Mouse (Mus musculus): ENCODE measurements around the gene Ache. TPM values are rescaled to one million over a fixed set of nuclear protein-coding genes. Genes with fewer than 3 reads are reported as not detected.

The Ache gene
- polyA plus RNA-seq, 1 experiment from 2014 or later = 23.4 TPM

- H3K9ac ChIP-seq = peak overlapping the region; percentile 91
- H3K4me3 ChIP-seq = peak overlapping the region; percentile 77
- peaks cover 41% of the 10 kb centered on the region for H3K27me3 ChIP-seq (replicated peaks)
- H3K27ac ChIP-seq = peak overlapping the region; percentile 100
- peak overlapping the region; percentile 100 for H3K4me2 ChIP-seq
- peaks cover 11% of the 10 kb centered on the region for H3K36me3 ChIP-seq
- peaks cover 77% of the 10 kb centered on the region for H3K4me1 ChIP-seq
- WGBS (ENCODE audit: insufficient replicate concordance) = under 1% methylated on average over 25 of the region's 25 CpGs
- peak; percentile 39 for ATAC-seq
- no peaks in the 10 kb centered on the region for H3K9me3 ChIP-seq (replicated peaks)
These were observed 1.7 kb downstream of the Ache start for GRCm38 (mm10) chr5:137288999-137289470.

DNA sequence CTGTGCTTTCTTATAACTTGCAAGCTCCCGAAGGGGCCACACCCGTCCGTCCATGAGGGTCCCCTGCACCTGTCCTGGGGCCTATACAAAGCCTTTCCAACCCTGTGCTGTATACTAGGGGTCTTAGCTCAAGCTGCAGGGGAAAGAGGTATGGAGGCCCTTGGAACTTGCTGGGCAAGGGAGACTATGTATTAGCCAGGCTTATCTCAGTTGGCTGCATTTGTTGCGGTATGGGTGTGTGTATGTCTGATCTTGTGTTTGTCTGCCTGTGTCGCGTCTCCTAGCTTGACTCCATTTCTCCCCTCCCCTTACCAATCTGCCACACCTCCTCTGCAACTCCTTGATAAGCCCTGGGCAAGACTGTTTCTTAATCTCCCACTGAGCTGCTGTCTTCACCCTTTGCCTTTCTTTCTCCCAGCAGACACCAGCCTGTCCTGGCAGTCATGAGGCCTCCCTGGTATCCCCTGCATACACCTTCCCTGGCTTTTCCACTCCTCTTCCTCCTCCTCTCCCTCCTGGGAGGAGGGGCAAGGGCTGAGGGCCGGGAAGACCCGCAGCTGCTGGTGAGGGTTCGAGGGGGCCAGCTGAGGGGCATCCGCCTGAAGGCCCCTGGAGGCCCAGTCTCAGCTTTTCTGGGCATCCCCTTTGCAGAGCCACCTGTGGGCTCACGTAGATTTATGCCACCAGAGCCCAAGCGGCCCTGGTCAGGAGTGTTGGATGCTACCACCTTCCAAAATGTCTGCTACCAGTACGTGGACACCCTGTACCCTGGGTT is 2.5 kb downstream of the Ache start:
- H3K27ac ChIP-seq = peak overlapping the region; percentile 100
- peak overlapping the region; percentile 100 for H3K4me2 ChIP-seq
- H3K36me3 ChIP-seq = peaks cover 11% of the 10 kb centered on the region
- H3K4me1 ChIP-seq = peaks cover 82% of the 10 kb centered on the region
- ATAC-seq = peak; percentile 79
- H3K4me3 ChIP-seq = peak overlapping the region; percentile 77
- H3K9me3 ChIP-seq (replicated peaks) = no peaks in the 10 kb centered on the region
- 15% methylated on average over 13 of the region's 13 CpGs for WGBS (ENCODE audit: insufficient replicate concordance)
- H3K9ac ChIP-seq = peak overlapping the region; percentile 91
- H3K27me3 ChIP-seq (replicated peaks) = peaks cover 41% of the 10 kb centered on the region

DNA sequence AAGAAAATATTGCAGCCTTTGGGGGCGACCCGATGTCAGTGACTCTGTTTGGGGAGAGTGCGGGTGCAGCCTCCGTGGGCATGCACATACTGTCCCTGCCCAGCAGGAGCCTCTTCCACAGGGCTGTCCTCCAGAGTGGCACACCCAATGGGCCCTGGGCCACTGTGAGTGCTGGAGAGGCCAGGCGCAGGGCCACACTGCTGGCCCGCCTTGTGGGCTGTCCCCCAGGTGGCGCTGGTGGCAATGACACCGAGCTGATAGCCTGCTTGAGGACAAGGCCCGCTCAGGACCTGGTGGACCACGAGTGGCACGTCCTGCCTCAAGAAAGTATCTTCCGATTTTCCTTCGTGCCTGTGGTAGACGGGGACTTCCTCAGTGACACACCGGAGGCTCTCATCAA is 3.4 kb downstream of the Ache start:
- peak overlapping the region; percentile 91 for H3K9ac ChIP-seq
- peaks cover 41% of the 10 kb centered on the region for H3K27me3 ChIP-seq (replicated peaks)
- peak overlapping the region; percentile 100 for H3K4me2 ChIP-seq
- H3K9me3 ChIP-seq (replicated peaks) = no peaks in the 10 kb centered on the region
- peak overlapping the region; percentile 77 for H3K4me3 ChIP-seq
- WGBS (ENCODE audit: insufficient replicate concordance) = 11% methylated on average over 15 of the region's 15 CpGs
- peak; percentile 68 for ATAC-seq
- peaks cover 20% of the 10 kb centered on the region for H3K36me3 ChIP-seq
- H3K27ac ChIP-seq = peak overlapping the region; percentile 100
- peaks cover 91% of the 10 kb centered on the region for H3K4me1 ChIP-seq

DNA sequence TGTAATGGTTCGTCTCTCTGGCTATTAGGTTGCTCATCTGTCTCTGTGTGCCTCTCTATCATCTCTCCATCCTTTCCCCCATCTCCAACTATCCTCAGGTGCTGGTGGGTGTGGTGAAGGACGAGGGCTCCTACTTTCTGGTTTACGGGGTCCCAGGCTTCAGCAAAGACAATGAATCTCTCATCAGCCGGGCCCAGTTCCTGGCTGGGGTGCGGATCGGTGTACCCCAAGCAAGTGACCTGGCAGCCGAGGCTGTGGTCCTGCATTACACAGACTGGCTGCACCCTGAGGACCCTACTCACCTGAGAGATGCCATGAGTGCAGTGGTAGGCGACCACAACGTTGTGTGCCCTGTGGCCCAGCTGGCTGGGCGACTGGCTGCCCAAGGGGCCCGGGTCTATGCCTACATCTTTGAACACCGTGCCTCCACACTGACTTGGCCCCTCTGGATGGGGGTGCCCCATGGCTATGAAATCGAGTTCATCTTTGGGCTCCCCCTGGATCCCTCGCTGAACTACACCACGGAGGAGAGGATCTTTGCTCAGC is 4.1 kb downstream of the Ache start:
- Histone ChIP-seq H3K4me1 (peaks cover 93% of the 10 kb centered on the region), H3K9me3 (replicated peaks) (no peaks in the 10 kb centered on the region), H3K27ac (peak overlapping the region; percentile 100), H3K9ac (peak overlapping the region; percentile 91), H3K36me3 (peaks cover 28% of the 10 kb centered on the region), H3K27me3 (replicated peaks) (peaks cover 37% of the 10 kb centered on the region), H3K4me3 (peak overlapping the region; percentile 77), H3K4me2 (peak overlapping the region; percentile 100)
- no peak for ATAC-seq
- WGBS (ENCODE audit: insufficient replicate concordance) = 67% methylated on average over 15 of the region's 15 CpGs

- peaks cover 25% of the 10 kb centered on the region for H3K27me3 ChIP-seq (replicated peaks)
- H3K27ac ChIP-seq = peak overlapping the region; percentile 100
- no peaks in the 10 kb centered on the region for H3K9me3 ChIP-seq (replicated peaks)
- peak overlapping the region; percentile 100 for H3K4me2 ChIP-seq
- WGBS (ENCODE audit: insufficient replicate concordance) = 0% methylated on average over 14 of the region's 15 CpGs
- peaks cover 46% of the 10 kb centered on the region for H3K36me3 ChIP-seq
- H3K4me1 ChIP-seq = peaks cover 75% of the 10 kb centered on the region
- peak overlapping the region; percentile 77 for H3K4me3 ChIP-seq
- peak; percentile 36 for ATAC-seq
- H3K9ac ChIP-seq = peak overlapping the region; percentile 91
These were observed 6.0 kb downstream of the Ache start for GRCm38 (mm10) chr5:137293282-137293681.

DNA sequence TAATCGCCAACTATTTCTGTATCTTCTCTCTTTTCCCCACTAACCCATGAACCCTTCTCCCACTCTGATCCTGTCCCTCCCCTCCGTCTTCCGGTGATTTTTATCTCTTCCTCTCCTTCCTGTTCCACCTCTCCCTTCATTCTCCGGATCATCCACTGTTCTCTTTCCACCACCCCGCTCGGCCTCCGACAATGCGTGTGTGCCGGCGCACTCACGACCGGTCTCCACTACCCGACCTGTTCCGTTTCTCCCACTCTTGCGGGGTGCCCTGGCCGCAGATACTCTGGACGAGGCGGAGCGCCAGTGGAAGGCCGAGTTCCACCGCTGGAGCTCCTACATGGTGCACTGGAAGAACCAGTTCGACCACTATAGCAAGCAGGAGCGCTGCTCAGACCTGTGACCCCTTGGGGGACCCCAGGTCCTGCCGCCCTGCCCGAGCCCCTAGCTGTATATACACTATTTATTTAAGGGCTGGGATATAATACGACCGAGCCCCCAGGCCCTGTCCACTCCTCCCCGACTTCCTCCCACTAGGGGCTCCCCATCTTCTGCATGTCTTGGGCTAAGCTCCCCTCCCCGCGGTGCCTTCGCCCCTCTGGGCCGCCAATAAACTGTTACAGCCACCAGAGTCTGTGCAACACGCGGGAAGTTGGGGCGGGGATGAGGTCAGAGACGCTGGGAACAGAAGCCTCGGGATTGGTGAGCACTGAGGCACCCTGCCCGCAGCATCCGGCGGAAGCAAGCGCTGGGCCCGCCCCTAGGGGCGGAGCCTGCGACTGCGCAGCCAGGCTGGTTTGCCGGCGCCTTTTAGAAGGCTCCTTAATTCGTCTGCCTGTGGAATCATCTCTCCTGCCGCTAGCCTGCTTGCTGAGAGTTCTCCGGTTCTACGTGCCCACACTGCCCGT is 6.8 kb downstream of the Ache start, which contains the start of gene Ufsp1:
Ufsp1 (plus strand) TSS at position 791 of the 905 bp plus-strand sequence.
- WGBS (ENCODE audit: insufficient replicate concordance) = under 1% methylated on average over 52 of the region's 52 CpGs
- Histone ChIP-seq H3K4me1 (peaks cover 67% of the 10 kb centered on the region), H3K4me3 (peak within 1 kb of the TSS; percentile 77), H3K36me3 (peaks cover 54% of the 10 kb centered on the region), H3K9me3 (replicated peaks) (no peaks in the 10 kb centered on the region), H3K4me2 (peak within 1 kb of the TSS; percentile 100), H3K9ac (peak within 1 kb of the TSS; percentile 91), H3K27me3 (replicated peaks) (peaks cover 17% of the 10 kb centered on the region), H3K27ac (peak within 1 kb of the TSS; percentile 100)
- peak; percentile 76 for ATAC-seq

DNA sequence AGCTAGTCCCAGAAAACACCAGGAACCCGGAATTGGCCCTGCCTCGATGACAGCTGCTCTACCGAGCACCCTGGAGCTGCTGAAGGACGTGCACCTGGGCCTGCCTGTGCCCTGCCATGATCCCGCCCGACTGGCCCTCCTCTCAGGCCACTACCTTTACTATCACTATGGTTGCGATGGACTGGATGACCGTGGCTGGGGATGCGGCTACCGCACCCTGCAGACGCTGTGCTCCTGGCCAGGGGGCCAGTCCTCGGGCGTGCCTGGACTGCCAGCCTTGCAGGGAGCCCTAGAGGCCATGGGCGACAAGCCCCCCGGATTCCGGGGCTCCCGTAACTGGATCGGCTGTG is 7.4 kb downstream of the Ache start:
- H3K4me3 ChIP-seq = peak overlapping the region; percentile 77
- H3K4me1 ChIP-seq = peaks cover 62% of the 10 kb centered on the region
- H3K9me3 ChIP-seq (replicated peaks) = no peaks in the 10 kb centered on the region
- peak overlapping the region; percentile 100 for H3K27ac ChIP-seq
- peaks cover 61% of the 10 kb centered on the region for H3K36me3 ChIP-seq
- H3K4me2 ChIP-seq = peak overlapping the region; percentile 100
- peak overlapping the region; percentile 91 for H3K9ac ChIP-seq
- whole genome bisulfite sequencing (ENCODE audit: insufficient replicate concordance) = 9% methylated on average over 18 of the region's 18 CpGs
- ATAC-seq = peak; percentile 28
- peaks cover 10% of the 10 kb centered on the region for H3K27me3 ChIP-seq (replicated peaks)

DNA sequence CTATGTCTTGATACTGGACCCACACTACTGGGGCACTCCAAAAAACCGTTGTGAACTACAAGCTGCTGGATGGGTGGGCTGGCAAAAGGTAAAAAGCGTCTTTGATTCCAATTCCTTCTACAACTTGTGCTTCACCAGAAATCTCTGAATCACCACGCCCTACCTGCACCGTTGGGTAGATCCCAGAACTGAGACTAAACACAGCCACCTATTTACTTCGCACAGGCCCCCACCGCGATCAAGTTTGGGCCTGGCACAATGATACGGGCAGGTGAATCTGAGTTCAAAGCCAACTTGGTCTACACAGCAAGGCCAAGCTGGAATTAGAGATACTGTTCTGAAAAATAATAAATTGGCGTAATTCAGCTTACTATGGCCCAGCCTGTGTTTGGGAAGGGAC is 8.0 kb downstream of the Ache start:
- 0 out of 2 replicates have a peak, but pooled peaks cover 5% of the 10 kb centered on the region for H3K27me3 ChIP-seq (replicated peaks)
- peak overlapping the region; percentile 100 for H3K4me2 ChIP-seq
- H3K4me1 ChIP-seq = peaks cover 57% of the 10 kb centered on the region
- ATAC-seq = no peak
- H3K9ac ChIP-seq = peak overlapping the region; percentile 91
- no peaks in the 10 kb centered on the region for H3K9me3 ChIP-seq (replicated peaks)
- 77% methylated on average over 9 of the region's 9 CpGs for whole genome bisulfite sequencing (ENCODE audit: insufficient replicate concordance)
- peaks cover 66% of the 10 kb centered on the region for H3K36me3 ChIP-seq
- H3K4me3 ChIP-seq = peak overlapping the region; percentile 77
- H3K27ac ChIP-seq = peak overlapping the region; percentile 100

- peak overlapping the region; percentile 100 for H3K4me2 ChIP-seq
- H3K4me3 ChIP-seq = peak overlapping the region; percentile 77
- no peak for ATAC-seq
- H3K9ac ChIP-seq = peak overlapping the region; percentile 91; the same call in 1 of the 2 replicates
- H3K27ac ChIP-seq = peak overlapping the region; percentile 100
- H3K9me3 ChIP-seq (replicated peaks) = no peaks in the 10 kb centered on the region
- H3K36me3 ChIP-seq = peaks cover 71% of the 10 kb centered on the region
- WGBS (ENCODE audit: insufficient replicate concordance) = 87% methylated on average over 15 of the region's 15 CpGs
- H3K27me3 ChIP-seq (replicated peaks) = 0 out of 2 replicates have a peak, but pooled peaks cover 4% of the 10 kb centered on the region
- peaks cover 53% of the 10 kb centered on the region for H3K4me1 ChIP-seq
These were observed 8.4 kb downstream of the Ache start for GRCm38 (mm10) chr5:137295712-137296111.

DNA sequence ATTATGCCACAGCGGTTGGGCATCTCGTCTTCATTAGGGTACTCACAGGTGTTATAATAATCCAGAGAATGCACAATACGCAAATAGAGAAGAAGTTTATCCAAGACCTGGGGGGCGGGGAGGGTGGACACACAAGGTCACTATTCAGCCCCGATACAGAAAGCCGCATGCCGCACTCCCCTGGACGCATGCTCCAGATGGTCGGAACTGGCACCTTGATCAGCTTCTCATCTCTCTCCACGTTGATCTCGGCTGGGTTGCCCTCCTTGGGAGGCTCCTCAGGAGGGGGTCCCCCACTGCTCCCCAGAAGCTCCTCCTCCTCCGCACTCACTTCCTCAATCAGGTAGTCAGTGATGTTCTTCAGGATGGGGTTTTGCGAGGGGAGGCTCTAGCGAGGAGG is 9.8 kb downstream of the Ache start:
- H3K9me3 ChIP-seq (replicated peaks) = no peaks in the 10 kb centered on the region
- peaks cover 44% of the 10 kb centered on the region for H3K4me1 ChIP-seq
- no peak overlapping the region for H3K9ac ChIP-seq
- peaks cover 74% of the 10 kb centered on the region for H3K36me3 ChIP-seq
- H3K4me2 ChIP-seq = no peak overlapping the region
- H3K27me3 ChIP-seq (replicated peaks) = no peaks in the 10 kb centered on the region
- ATAC-seq = no peak
- WGBS (ENCODE audit: insufficient replicate concordance) = 90% methylated on average over 14 of the region's 14 CpGs
- H3K27ac ChIP-seq = no peak overlapping the region
- H3K4me3 ChIP-seq = no peak overlapping the region

GRCm38 (mm10) chr5:137299240-137299639 is 11.9 kb downstream of the Ache start:
- 76% methylated on average over 7 of the region's 7 CpGs for WGBS (ENCODE audit: insufficient replicate concordance)
- ATAC-seq = no peak

More at GRCm38 (mm10) chr5:137299240-137299639, 11.9 kb downstream of the Ache start:
- H3K4me2 ChIP-seq = no peak overlapping the region
- H3K27ac ChIP-seq = no peak overlapping the region
- H3K9me3 ChIP-seq (replicated peaks) = no peaks in the 10 kb centered on the region
- peaks cover 95% of the 10 kb centered on the region for H3K36me3 ChIP-seq
- H3K9ac ChIP-seq = no peak overlapping the region
- H3K4me1 ChIP-seq = peaks cover 41% of the 10 kb centered on the region
- no peak overlapping the region for H3K4me3 ChIP-seq
- no peaks in the 10 kb centered on the region for H3K27me3 ChIP-seq (replicated peaks)

All from liver, embryonic 12.5 days (tissue).